Mouse (Mus musculus) testis, adult 2 months (tissue): ENCODE measurements at regions not wholly inside any gene's neighbourhood (a gene's known extent, or its start where the extent isn't known, plus 50 kb on each side); places are given as distances from the start of the nearest gene placed in this dataset.
"Not testable (repeated sequence)": the region's sequence is repeated elsewhere in the genome, so short reads cannot be mapped to it uniquely, and the experiment has no call there.

Source experiments
- CTCF ChIP-seq: fragments of 200-500 bp; IDR thresholded peaks from 2 replicates; pipeline ENCODE4 v1.5.1; 2012; ENCODE audit warnings: low read depth, mild to moderate bottlenecking, inconsistent platforms, low read length, moderate library complexity; ENCODE audit not compliant: control insufficient read depth, insufficient read depth, insufficient replicate concordance
- POLR2A ChIP-seq: fragments of 200-500 bp; IDR thresholded peaks from 2 replicates; pipeline ENCODE4 v1.6.1; 2012; ENCODE audit warnings: low read depth, mild to moderate bottlenecking, inconsistent platforms, low read length, moderate library complexity; ENCODE audit not compliant: control insufficient read depth

DNA sequence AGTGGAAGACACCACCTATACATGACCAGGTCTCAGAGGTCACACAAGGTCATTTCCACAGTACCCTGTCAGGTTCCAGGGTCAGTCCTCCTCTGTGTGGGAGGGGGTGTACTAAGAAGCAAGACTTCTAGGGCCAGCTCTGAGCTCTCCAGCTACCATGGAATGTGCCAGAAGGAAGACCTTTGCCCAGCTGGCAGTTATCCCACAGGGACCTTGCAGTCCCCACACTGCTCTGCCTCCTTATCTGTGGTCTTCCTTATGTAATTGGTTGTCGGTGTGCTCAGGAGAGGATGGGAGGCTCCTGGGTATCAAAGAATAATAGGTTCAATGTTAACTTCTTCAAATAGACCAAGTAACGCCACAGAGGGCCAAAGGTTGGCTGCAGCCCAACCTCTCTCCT lies 175.3 kb downstream of the Tomm20 start:
- TF ChIP-seq POLR2A, CTCF: not testable (repeated sequence)
